Mouse (Mus musculus) heart, adult 10 weeks (tissue): ENCODE measurements around the gene Cdr1. TPM values are rescaled to one million over a fixed set of nuclear protein-coding genes. Genes with fewer than 3 reads are reported as not detected.

ENCODE experiments used
- polyA plus RNA-seq: library from polyadenylated mRNA; stranded (reverse); fragments of 350-450 nt; fragmentation: Illumina TruSeq; extraction: RNeasy Lipid Tissue Mini Kit (QIAGEN cat#74804); gene quantifications from one replicate; pipeline ENCODE4 v1.2.3, GENCODE M21; 2014; ENCODE audit warnings: low read depth, low replicate concordance

The Cdr1 gene
- not detected for polyA plus RNA-seq

GRCm38 (mm10) chrX:61185458-61185857 lies at the start of gene Cdr1:
Gene Cdr1, minus strand, starts transcription at chrX:61185558.

